Mouse (Mus musculus) CH12.LX (cell line): ENCODE results near the gene Sar1b. TPM values are rescaled to one million over a fixed set of nuclear protein-coding genes. Genes with fewer than 3 reads are reported as not detected.

Source experiments
- DNase-seq: peaks from one replicate; pipeline ENCODE4 v3.0.0-alpha.2; 2013; ENCODE audit errors: extremely low read depth
- H3K27ac ChIP-seq: 2 replicates; pipeline ENCODE4 v1.5.1; 2012; ENCODE audit warnings: low read depth, mild to moderate bottlenecking, control low read depth, moderate library complexity; ENCODE audit not compliant: insufficient read depth
- H3K27me3 ChIP-seq: replicated peaks from 2 replicates; pipeline ENCODE3; 2012; ENCODE audit warnings: inconsistent platforms
- H3K36me3 ChIP-seq, 2 experiments: replicated peaks in 1 of 2; 2 replicates each; pipeline versions ENCODE3 to v1.6.1; 2012; ENCODE audit warnings: inconsistent platforms in 1 of 2, low read length in 1 of 2, mild to moderate bottlenecking in 1 of 2, mixed read lengths in 1 of 2, moderate library complexity in 1 of 2; ENCODE audit not compliant: control insufficient read depth in 1 of 2, insufficient read depth in 1 of 2
- H3K4me1 ChIP-seq, 2 experiments: 2 replicates each; pipeline ENCODE4 v1.6.1; 2012; ENCODE audit warnings: inconsistent platforms in 1 of 2, moderate library complexity in 1 of 2; ENCODE audit not compliant: insufficient read depth in 2 of 2, control insufficient read depth in 1 of 2
- H3K4me2 ChIP-seq: 2 replicates; pipeline ENCODE4 v1.6.1; 2012; ENCODE audit warnings: low read depth, mild to moderate bottlenecking, control low read depth; ENCODE audit not compliant: poor library complexity, insufficient read depth, severe bottlenecking
- H3K4me3 ChIP-seq, 3 experiments: fragments of 150-350 bp in 1 of 3; sonication (generic) in 1 of 3; replicated peaks in 1 of 3; 2 replicates each; pipeline versions ENCODE3 to v1.5.1; 2011 to 2012; ENCODE audit warnings: low read depth in 2 of 3, low read length in 2 of 3, mild to moderate bottlenecking in 2 of 3, moderate library complexity in 2 of 3, control low read depth in 1 of 3, improper control_type of control experiment in 1 of 3, inconsistent platforms in 1 of 3, mixed read lengths in 1 of 3; ENCODE audit not compliant: poor library complexity in 1 of 3
- H3K79me2 ChIP-seq: replicated peaks from 2 replicates; pipeline ENCODE4 v1.6.1; 2012; ENCODE audit warnings: mild to moderate bottlenecking, moderate library complexity; ENCODE audit not compliant: control insufficient read depth, poor library complexity, insufficient read depth, severe bottlenecking; ENCODE audit errors: extremely low read depth
- H3K9ac ChIP-seq: 2 replicates; pipeline ENCODE4 v1.6.1; 2012; ENCODE audit warnings: low read depth, mild to moderate bottlenecking, control low read depth, moderate library complexity; ENCODE audit not compliant: insufficient read depth
- H3K9me3 ChIP-seq: replicated peaks from 2 replicates; pipeline ENCODE3; 2012; ENCODE audit warnings: low read length, inconsistent platforms, mixed read lengths
- CTCF ChIP-seq, 2 experiments: IDR thresholded peaks in 1 of 2; conservative IDR thresholded peaks in 1 of 2; 2 replicates each; pipeline ENCODE4 v1.5.1; 2011 to 2012; ENCODE audit warnings: low read depth in 2 of 2, low read length in 2 of 2, improper control_type of control experiment in 1 of 2, inconsistent platforms in 1 of 2, mild to moderate bottlenecking in 1 of 2, moderate library complexity in 1 of 2
- E2F4 ChIP-seq: IDR thresholded peaks from 2 replicates; pipeline ENCODE4 v1.6.1; 2011; ENCODE audit warnings: low read depth, low read length, improper control_type of control experiment; ENCODE audit not compliant: insufficient replicate concordance
- ETS1 ChIP-seq: conservative IDR thresholded peaks from 2 replicates; pipeline ENCODE4 v1.6.1; 2012; ENCODE audit warnings: low read depth, mild to moderate bottlenecking, inconsistent platforms, low read length, improper control_type of control experiment, moderate library complexity
- IRF4 ChIP-seq: IDR thresholded peaks from 2 replicates; pipeline ENCODE4 v1.6.1; 2014; ENCODE audit warnings: low read depth, mild to moderate bottlenecking, inconsistent platforms, low read length, improper control_type of control experiment
- MEF2A ChIP-seq: IDR thresholded peaks from 2 replicates; pipeline ENCODE4 v1.6.1; 2014; ENCODE audit warnings: low read depth, mild to moderate bottlenecking, inconsistent platforms, low read length, improper control_type of control experiment, borderline replicate concordance
- MXI1 ChIP-seq: IDR thresholded peaks from 2 replicates; pipeline ENCODE4 v1.6.1; 2011; ENCODE audit warnings: mild to moderate bottlenecking, low read depth, low read length, improper control_type of control experiment
- MYC ChIP-seq: IDR thresholded peaks from 2 replicates; pipeline ENCODE4 v1.6.1; 2011; ENCODE audit warnings: low read depth, mild to moderate bottlenecking, improper control_type of control experiment, low read length
- PAX5 ChIP-seq: IDR thresholded peaks from 2 replicates; pipeline ENCODE4 v1.6.1; 2012; ENCODE audit warnings: low read length, inconsistent platforms, mixed read lengths
- RAD21 ChIP-seq: IDR thresholded peaks from 2 replicates; pipeline ENCODE4 v1.6.1; 2011; ENCODE audit warnings: low read depth, mild to moderate bottlenecking, low read length, improper control_type of control experiment, moderate library complexity
- RCOR1 ChIP-seq: conservative IDR thresholded peaks from 2 replicates; pipeline ENCODE4 v1.6.1; 2012; ENCODE audit warnings: low read depth, mild to moderate bottlenecking, inconsistent platforms, low read length, improper control_type of control experiment
- SIN3A ChIP-seq: IDR thresholded peaks from 2 replicates; pipeline ENCODE4 v1.6.1; 2012; ENCODE audit warnings: low read length, improper control_type of control experiment, inconsistent platforms
- SMC3 ChIP-seq: IDR thresholded peaks from 2 replicates; pipeline ENCODE4 v1.6.1; 2011; ENCODE audit warnings: low read depth, low read length, improper control_type of control experiment
- TBP ChIP-seq: conservative IDR thresholded peaks from 2 replicates; pipeline ENCODE4 v1.6.1; 2011; ENCODE audit warnings: low read depth, low read length, improper control_type of control experiment
- UBTF ChIP-seq: IDR thresholded peaks from 2 replicates; pipeline ENCODE4 v1.6.1; 2012; ENCODE audit warnings: low read depth, mild to moderate bottlenecking, inconsistent platforms, low read length, improper control_type of control experiment, moderate library complexity
- USF2 ChIP-seq: conservative IDR thresholded peaks from 2 replicates; pipeline ENCODE4 v1.6.1; 2011; ENCODE audit warnings: low read depth, low read length, improper control_type of control experiment
- ZC3H11A ChIP-seq: IDR thresholded peaks from 2 replicates; pipeline ENCODE4 v1.6.1; 2012; ENCODE audit warnings: low read depth, mild to moderate bottlenecking, inconsistent platforms, low read length, improper control_type of control experiment
- ZKSCAN1 ChIP-seq: IDR thresholded peaks from 2 replicates; pipeline ENCODE4 v1.6.1; 2012; ENCODE audit warnings: low read depth, inconsistent platforms, low read length, improper control_type of control experiment, borderline replicate concordance
- dilution Hi-C: fragments of 300-500 bp; cut with MboI; formaldehyde crosslinking; loops from 2 replicates; pipeline ENCODE4 v1.14.3; 2020; ENCODE audit warnings: low sequenced_read_pairs; ENCODE audit not compliant: extremely low pct_unique_long_range_greater_than_20kb, extremely low pct_ligation_motif_present
- in situ Hi-C: fragments of 300-500 bp; cut with MboI; formaldehyde crosslinking; loops from 3 replicates; pipeline ENCODE4 v1.14.3; 2019; ENCODE audit warnings: low sequenced_read_pairs, low pct_ligation_motif_present, low pct_unique_long_range_greater_than_20kb, mixed read lengths
- polyA plus RNA-seq: library from polyadenylated mRNA; unstranded; fragments of >175 nt; gene quantifications from 2 replicates; pipeline ENCODE4 v1.2.1, GENCODE M21; 2012; ENCODE audit warnings: low read depth; ENCODE audit not compliant: insufficient read length
- total RNA-seq, 2 experiments: library from RNA; depleted of rRNA; stranded (reverse); fragments of 300-350 nt in 1 of 2; fragments of >200 nt in 1 of 2; gene quantifications; 2 replicates each; pipeline ENCODE4 v1.2.3; 2012 to 2014

Gene Sar1b
- total and polyA plus RNA-seq, 3 experiments = 79.3 to 258 (median 171) TPM

DNA sequence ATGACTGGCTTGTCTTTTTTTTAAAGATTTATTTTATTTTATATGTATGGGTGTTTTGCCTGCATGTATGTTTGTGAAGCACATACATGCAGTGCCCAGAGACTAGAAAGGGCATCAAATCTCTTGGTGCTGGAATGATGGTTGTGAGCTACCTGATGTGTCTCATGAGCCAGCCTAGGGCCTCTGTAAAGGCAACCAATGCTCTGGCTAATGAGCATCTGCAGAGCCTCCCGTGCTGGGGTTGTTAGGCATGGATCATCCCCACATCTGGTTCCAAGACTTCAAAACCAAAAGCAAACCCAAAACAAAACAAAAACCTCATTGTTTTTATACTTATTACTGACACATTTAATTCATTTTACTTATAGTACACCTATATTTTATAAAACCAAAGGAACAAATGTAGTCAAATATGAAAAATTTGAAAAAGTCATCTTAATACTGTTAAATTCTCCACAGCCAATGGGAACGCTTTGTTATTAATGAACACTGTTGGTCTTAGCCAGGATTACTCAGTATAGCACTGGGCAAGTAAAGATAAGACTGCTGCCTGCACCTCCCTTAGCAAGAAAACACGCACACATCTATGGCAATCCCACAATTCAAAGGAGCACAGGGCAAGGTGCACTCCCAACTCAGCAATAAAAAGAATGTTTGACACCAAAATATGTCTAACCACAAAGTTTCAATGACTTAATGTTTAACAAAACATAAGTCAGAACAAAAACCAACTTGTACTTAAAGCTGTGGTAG is 24.7 kb upstream of the Sar1b start:
- no peak overlapping the region for H3K4me3 ChIP-seq
- H3K27ac ChIP-seq = no peak overlapping the region
- H3K79me2 ChIP-seq = peaks cover 9% of the 10 kb centered on the region
- in situ Hi-C loops = no loop called here
- H3K9ac ChIP-seq = no peak overlapping the region
- dilution Hi-C loops = no loop called here
- H3K27me3 ChIP-seq = no peaks in the 10 kb centered on the region
- no peak for DNase-seq
- no peaks in the 10 kb centered on the region for H3K4me1 ChIP-seq
- H3K36me3 ChIP-seq = peaks cover 50 to 82% of the 10 kb centered on the region in 2 experiments
- no peaks in the 10 kb centered on the region for H3K9me3 ChIP-seq
- no peak for TF ChIP-seq ZKSCAN1
- TF ChIP-seq CTCF (conservative IDR thresholded peaks at IDR 0.05 in 1 of 2, IDR thresholded peaks at IDR 0.05 in 1 of 2; ENCODE audit: low read depth in 2 of 2, low read length in 2 of 2) = no peak
- no peak for TF ChIP-seq E2F4
- no peak for TF ChIP-seq IRF4
- TF ChIP-seq SIN3A = no peak
- TF ChIP-seq ZC3H11A = no peak
- TF ChIP-seq TBP = no peak
- no peak for TF ChIP-seq SMC3
- TF ChIP-seq, all 38 proteins: peak for 0
- no peak overlapping the region for H3K4me2 ChIP-seq

DNA sequence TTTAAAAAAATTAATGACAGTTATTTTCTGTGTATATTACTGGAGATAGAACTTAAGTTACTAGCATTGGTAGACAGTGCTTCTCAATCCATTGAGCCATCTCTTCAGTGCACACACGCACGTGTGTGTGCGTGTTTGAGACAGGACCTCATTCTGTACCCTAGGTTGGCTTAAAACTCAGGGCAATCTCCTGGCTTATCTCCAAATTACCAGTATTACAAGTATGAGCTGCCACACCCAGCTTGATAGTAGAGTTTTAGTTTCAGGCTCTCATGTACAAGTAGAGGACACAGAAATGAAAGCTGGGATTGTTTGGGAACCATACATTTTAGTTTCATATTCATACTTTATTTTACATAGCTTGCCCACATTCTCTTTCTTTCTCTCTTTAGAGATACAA is 22.8 kb upstream of the Sar1b start:
- H3K36me3 ChIP-seq = peaks cover 41 to 79% of the 10 kb centered on the region in 2 experiments
- peaks cover 9% of the 10 kb centered on the region; the same call in 1 of the 2 replicates for H3K79me2 ChIP-seq
- TF ChIP-seq USF2 = no peak
- TF ChIP-seq ZC3H11A = no peak
- no peak for TF ChIP-seq PAX5
- no peak for TF ChIP-seq MYC
- TF ChIP-seq RAD21 = no peak
- no peak for TF ChIP-seq RCOR1
- TF ChIP-seq MXI1 = no peak
- TF ChIP-seq MEF2A = no peak
- no peak for TF ChIP-seq E2F4
- no peak for TF ChIP-seq ETS1
- TF ChIP-seq UBTF = no peak
- TF ChIP-seq SMC3 = no peak
- TF ChIP-seq, all 38 proteins: peak for 0

More for the DNA sequence above, 22.8 kb upstream of the Sar1b start:
- in situ Hi-C loops = no loop called here
- Histone ChIP-seq H3K4me2 (no peak overlapping the region), H3K27me3 (no peaks in the 10 kb centered on the region), H3K27ac (no peak overlapping the region), H3K4me3 (no peak overlapping the region), H3K9me3 (no peaks in the 10 kb centered on the region), H3K4me1 (no peaks in the 10 kb centered on the region), H3K9ac (no peak overlapping the region)
- dilution Hi-C loops = no loop called here
- no peak for DNase-seq
